Mouse (Mus musculus) granulocyte monocyte progenitor cell, adult 5-6 weeks (primary cell): ENCODE measurements at regions not wholly inside any gene's neighbourhood (a gene's known extent, or its start where the extent isn't known, plus 50 kb on each side); places are given as distances from the start of the nearest gene placed in this dataset.

Source experiments
- ATAC-seq: replicated peaks from 2 replicates; pipeline ENCODE4 v1.8.0; 2016; ENCODE audit warnings: mild to moderate bottlenecking, moderate TSS enrichment, inconsistent platforms; ENCODE audit not compliant: poor library complexity, severe bottlenecking

DNA sequence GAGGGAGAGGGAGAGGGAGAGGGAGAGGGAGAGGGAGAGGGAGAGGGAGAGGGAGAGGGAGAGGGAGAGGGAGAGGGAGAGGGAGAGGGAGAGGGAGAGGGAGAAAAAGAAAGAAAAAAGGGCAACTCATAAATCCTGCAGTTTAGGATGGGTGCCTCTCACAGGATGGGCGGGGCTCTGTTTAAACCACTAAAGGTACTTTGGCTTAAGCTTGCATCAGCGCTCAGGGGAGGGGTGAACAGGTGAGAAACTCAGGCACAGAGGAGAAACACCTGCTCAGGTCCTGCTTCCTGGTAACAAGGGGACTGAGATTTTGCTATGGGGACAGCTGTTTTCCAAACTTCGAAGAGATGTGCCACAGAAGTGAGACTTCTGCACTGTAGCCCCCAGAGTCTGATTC, 83.5 kb downstream of the Ackr3 start:
- no peak for ATAC-seq

DNA sequence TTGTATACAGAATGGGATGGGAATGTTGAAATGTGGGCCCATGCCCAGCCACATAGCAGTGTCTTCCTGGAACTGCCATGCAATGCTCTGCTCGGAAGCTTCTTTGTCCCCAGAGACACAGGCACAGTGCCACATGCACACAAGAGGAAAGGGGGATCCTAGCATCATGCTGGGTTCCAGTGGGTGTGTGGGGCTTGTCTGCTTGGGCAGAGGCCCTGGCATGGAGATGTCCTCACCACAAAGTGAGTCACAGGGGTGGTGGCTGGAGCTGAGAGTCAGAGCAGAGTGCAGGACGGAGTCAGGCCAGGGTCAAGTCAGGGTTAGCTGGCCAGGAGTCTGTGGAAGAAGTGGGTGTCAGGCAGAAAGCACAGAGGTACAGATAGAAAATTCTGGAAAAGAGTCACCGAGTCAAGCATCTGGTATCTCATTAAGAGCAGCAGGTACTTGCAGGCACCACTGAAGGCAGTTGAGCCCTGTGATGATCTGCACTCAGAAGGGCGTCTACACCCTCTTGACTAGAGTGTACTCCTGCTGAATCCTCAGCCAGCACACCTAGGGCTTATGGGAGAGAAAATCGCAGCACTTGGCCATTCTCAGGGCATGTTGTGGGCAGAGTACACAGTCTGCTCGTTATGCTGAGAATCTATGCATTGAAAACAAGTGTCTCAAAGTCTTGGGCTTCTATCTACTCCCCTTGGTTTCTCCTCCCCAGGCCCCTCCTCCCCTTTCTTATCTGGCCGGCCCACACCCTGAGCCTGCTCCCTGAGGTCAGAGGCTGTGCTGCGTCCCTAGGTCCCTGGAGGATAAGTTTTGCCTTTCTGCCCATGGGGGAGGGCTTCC, 85.3 kb downstream of the Ackr3 start:
- no peak for ATAC-seq

DNA sequence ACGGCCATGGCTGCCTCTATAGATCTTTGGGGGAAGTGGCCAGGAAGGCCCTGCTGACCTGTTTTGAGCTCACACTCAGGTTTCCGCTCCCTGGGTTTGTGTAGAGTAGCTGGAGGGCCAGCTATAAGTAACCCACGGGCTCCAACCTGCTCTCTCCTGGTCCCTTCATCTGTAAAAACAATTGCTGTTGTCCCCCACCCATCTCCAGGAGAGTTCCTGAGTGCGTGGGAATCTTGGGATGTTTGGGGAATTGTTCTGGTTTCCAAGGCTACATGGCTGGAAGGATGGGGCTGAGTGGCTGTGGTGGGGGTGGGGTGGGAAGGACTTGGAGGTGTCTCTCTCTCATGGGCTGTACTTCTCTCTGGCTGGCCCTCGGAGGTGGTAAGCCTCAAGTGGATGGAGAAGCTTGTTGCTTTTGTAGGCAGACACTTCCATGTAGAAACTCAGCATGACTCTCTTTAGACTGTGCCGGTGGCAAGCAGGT, 86.0 kb downstream of the Ackr3 start:
- no peak for ATAC-seq

DNA sequence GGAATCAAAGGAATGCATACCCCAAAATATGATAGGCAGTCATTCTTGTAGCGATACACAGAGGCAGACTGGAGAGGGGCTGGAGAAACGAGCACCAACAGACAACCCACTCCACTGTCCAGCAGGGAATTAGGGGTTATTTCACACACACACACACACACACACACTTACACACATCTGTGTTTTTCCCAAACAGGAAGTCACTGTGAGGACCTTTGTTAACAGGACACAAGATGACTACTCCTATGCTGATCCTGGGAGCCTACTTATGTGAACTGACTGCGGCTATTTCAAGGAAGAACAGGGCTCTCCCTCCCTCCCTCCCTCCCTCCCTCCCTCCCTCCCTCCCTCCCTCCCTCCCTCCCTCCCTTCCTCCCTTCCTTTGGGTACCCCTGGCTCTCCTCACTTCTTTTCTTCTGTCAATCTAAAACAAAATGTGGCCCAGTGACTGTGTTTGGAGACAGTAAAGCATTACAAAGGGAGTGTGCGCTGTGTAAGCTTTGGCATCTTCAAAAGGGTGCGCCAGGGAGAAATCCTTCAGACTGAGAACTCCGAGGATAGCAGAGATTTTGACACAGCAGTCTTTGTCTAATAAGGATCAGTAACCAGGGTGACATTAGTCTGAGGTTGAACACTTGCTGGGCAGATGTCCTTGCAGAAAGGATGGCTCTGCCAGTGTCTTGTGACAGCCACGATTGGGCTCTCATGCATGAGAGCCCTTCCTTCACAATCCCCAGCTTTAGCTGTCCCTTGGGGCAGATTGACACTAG, 86.8 kb downstream of the Ackr3 start:
- ATAC-seq, result no peak

DNA sequence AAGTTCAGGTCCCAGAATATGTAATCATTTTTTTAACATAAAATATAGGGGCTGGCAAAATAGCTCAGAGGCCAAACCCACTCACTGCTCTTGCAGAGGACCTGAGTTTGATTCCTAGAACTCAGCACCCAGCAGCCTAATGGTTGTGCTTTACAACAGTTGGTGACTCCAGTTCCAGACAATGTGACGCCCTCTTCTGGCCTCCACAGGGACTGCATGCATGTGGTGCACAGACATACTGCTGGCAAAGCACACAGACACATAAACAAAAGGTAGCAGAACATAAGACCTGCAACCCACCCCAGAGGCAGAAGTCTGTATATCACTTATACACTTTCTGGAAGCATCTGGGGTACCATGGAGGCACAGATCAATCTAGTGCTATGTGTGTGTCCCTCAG, 87.5 kb downstream of the Ackr3 start:
- ATAC-seq, result no peak

DNA sequence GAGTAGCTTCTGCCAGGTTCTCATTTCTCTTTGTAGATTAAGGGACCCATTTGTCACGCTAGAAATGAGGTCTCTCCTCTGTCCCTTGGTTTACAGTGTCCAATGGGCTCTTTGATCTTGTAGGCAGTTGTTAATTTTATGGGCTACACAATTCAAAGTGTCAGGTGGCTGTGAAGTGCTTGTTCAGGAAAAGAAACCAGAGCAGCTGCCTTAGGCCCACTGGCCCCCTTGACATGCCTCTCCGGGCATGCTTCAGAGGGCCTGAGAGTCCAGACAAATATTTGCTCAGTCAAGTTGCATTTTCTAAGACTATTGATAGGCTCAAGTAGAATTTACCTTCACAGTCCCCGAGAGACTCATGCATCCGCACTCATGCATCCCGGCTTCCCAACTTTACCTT, 94.0 kb downstream of the Ackr3 start:
- ATAC-seq, result no peak

DNA sequence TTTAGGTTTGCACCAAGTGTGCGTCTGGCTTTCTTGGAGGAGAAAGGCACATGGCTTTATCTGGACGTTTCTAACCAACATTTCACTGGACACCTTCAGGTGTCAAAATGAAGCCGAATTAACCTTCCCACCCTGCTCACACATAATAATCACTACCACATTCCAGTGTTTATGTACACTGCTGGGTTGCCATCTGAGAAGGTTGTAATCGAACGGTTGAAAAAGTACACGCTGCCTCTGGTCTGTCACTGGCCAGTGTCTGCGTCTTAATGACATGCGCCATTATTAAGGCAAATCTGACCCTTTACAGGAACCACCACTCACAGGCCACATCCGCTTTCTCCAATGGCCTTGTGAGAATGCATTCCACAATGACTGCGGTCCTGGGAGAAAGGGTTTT, 96.4 kb downstream of the Ackr3 start:
- ATAC-seq, result no peak

DNA sequence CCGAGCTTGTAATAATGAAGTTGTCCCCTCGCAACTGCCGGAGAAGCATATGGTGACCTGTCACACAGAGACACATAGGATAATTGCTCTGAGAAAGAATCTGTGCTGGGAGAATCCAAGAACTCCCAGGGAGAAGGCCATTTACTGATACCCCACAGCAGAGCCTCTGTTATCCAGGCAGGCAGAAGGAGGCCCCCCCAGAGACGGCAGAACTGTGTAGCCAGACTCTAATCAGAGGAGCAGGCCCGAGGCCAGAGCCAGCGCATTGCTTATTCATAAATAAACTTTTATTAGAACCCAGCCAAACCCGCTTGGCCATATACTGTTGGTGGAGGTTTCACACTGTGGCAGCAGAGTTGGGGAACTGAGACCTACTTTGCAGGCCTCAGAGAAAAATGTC, 100.6 kb downstream of the Ackr3 start:
- no peak for ATAC-seq

DNA sequence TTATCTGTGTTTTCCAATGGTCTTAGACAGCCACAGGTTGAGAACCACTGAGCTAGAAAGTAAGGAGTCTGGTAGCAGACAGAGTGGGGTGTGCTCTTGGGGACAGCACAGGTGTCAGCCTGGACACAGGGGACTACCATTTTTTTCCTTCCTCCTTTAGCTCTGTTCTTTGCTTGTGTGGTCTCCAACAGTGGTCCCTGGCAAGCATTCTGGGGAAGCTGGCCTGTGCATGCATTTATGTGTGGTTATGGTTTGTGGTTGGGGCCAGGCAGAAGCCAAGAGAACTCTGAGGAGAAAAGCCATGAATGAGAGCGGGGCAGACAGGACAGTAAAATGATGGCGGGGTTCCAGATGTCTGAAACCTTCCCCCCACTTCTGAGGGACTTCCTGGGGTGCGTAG, 107.2 kb downstream of the Ackr3 start:
- no peak for ATAC-seq

DNA sequence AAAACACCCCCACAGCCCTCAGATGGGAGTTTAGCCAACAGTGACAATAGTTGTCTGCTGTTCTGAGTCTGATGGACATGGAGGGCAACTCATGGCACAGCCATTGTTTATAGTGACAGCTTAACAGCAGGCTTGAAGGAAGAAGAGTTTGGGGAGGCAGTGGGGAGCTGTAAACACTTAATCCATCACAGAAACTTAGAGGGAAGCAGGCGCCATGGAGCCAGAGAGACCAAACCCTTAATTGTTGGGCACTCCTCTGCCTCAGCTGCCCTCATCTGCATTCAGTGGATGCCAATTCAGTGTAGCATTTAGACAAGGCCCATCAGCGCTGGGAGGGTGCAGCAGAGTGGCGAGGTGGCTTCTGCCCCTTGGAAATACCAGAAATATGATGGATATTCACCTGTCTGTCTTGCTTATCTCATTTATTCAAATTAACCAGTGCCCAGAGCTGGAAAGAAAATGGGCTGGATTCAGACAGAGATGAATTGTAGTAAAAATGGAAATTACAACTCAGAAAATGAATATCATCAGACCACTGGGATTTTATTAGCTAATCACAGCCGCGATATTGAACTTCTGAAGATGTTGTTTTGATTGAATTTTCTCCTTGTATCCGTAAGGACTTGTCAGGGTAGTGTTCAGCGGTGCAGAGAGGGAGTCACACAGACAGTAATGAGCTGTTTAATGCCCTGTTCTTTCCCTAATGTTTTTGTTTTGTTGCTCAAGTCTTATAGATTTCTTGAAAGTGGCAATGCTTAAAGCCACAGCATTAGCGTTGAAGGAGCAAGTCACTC, 108.1 kb downstream of the Ackr3 start:
- ATAC-seq, result no peak

DNA sequence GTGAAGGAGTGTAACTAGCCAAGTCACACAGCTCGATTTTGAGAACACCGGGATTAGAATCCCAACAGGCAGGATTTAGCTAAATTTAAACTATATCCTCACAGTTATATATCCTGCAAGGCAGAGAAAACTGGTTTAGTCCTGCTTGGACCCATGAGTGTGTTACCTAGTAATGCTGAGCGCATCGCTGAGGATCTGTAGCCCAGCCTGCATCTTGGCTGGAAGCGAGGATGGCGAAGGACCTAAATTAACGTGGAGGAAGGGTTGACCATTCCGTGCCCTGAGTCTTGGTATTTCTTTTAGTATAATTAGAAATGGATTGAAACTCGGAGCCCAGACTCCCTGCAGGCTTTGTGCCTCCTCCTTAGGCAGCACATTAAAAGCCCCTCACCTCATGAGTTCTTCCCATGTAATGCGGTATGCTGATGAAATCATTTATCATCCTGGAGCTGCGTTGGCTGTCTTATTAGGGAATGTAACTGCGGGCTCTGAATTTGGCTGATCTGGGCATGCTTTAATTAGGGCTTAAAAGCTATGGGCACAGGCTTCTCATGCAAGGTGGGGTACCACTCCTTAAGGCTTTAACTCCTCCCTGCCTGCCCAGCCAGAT, 110.1 kb downstream of the Ackr3 start:
- ATAC-seq, result no peak

DNA sequence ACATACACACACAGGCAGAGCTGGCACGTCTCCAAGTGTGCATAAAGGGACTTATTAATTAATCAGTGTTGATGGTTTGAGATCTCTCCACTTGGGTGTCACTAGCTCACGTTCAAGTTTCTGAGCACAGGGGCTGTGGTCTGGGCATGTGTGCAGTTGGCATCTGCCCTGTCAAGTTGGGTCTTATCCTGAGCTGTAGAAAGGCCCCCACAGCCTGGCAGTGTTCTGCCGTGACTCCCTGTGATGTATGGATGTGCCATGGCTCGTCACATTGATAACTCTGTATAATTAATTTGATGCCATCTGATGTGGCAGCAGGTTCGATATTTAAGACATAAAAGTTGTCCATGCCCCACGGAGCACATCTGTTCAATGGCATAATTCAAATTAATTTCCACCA, 114.1 kb downstream of the Ackr3 start:
- ATAC-seq, result no peak

DNA sequence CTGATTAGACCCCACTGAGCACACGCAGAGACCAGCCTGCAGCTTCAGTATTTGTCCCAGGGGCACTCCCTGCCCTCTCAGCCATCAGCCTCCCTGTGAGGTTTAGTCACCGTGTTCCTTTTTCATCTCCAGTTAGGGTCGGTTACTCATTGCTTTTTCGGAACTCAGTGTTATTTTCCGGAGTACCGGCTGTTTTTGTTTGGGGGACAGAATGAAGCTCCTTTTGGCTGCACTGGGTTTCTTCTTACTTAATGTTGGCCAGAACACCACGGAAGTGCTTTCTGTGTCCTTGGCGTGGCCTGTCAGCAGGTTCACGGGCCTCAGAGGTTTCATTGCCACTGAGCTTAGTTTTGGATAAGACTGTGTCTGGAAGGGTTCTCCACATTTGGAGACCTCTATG, 114.7 kb downstream of the Ackr3 start:
- ATAC-seq, result no peak

DNA sequence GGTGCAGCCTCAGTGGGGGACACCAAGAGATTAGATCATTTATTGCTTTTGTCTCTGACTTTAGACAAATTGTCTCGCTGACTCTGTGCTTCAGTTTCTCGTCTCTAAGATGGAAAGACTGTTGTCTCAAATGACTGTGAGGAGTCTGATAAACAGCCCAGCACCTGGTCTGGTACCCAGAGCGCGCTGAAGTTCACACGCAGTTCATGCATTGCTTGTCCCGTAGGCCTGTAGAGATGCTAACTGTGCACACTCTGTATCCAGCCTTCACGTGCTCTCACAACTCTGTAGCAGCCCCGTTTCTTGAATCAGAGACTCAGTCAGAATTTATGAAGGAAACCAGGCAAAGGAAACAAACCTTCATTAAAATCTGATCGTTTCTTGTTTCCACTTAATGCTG, 116.7 kb downstream of the Ackr3 start:
- ATAC-seq, result no peak

DNA sequence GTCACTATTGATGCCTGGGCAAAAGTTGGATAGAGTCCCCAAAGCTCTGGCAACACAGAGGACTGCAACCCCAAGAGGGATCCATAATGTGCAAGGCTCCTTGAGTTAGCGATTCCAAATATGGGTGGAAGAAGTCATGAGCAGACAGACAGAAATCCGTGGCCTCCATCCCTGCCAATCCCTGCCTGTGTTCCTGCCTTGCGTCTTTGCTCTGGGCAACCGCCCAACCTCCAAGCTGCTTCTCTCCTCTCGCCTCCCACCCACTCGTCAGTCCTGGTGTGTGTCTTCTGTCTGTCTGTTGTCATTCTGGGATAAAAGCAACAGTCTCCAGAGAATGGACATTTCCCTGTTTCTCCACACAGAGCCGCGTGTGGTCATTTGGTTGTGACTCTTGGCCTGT, 117.7 kb downstream of the Ackr3 start:
- no peak for ATAC-seq

DNA sequence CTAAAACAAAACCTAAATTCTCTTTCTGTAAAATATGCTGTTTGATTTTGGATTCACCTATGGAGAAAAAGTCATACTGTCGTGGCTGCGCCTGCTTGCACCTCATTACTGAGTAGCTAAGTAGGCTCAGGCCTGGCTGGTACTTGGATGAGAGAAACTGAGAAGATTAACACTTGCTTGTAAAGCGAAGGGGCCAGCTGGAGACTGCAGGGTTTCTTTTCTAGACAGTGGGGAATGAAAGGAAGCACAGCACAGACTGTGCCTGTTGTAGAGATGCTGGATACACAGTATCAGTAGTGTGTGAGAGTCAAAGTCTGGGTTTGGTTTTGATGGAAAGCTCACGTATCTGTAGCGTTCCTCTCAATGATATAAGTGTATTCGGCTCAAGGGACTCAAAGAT, 123.5 kb downstream of the Ackr3 start:
- no peak for ATAC-seq

DNA sequence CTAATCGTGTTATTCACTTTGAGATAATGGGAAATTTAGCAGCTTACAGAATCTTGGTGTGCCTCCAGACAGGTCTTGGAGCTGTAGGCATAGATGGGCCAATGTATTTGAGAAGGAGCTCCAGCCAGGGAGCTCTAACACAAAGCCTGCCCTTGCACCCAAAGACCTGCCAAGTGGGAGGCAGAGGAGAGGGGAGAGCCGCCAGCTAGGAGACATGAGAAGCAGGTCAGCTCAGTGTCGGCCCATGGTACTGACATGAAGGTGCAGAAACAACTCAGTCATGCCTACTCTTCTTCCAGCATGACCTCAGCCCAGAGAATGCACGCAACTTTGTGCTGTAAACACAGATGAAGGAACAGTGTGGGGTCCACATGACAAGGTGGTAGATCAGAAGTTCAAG, 128.8 kb downstream of the Ackr3 start:
- no peak for ATAC-seq

DNA sequence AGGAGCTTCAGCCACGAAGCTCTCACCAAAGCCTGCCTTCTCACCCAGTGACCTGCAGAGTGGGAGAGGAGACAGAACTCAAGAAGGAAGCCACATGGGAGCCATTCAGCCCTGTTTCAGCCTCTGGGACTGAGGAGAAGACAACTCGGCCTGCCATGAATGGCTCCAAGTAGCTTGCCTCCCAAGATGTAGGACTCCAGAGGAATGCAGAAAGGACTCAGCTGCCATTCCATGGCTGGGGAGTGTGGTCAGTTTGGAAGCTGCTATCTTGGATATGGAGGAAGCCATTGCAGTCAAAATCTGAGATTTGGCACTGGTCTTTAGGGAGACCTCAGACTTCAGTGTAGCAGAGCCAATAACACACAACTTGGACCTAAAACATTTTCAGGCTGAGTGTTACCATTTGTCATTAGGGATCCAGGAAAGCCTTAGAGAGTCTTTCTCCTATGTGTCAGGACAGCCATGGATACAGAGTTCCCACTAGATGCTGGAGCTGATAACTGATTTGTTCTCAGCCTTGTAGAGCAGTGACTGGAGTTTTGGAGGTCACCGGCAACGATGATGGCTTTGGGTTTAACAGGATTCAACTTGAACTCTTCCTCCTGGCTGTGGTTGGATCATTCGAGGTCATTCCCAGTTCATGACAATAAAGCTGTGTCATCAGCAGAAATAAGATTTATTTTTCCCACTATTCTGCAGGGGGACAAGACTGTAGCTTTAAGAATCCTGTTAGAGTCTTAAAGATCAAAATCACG, 130.1 kb downstream of the Ackr3 start:
- ATAC-seq, result no peak

DNA sequence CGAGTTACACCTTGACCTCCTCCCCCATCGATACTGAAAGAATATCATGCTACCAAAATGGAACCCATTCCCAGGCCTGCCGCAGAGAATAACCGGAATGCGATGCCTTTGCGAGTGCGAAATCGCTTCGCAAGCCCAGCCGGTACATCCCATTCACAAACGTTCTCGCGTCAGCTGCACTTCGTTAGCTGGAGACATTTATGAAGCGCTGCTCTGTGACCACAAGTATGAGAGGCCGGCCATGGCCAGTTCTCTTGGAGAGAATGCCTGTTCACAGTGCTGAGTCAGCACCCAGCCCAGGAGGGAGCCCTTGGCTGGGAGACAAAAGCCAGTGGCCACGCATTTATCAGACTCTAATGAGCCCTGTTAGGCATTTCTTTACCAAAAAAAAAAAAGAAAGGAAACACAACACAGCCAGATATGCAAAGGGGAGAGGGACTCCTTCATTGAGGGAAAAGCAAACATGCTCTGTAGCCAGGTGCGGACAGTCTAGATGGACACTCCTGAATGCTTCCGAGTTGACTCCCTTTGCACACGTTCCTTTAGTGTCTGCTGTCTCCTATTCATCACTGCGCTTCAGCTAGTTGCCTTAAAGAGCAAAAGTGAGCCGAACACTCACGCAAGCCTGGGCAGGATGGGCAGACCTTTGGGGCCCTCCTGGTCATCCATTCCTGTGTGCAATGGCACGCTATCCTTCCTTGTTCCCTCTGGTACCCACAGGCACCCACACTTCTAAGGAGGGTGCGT, 131.4 kb downstream of the Ackr3 start:
- no peak for ATAC-seq
